Mouse (Mus musculus) hindbrain, embryonic 13.5 days (tissue): ENCODE data around the gene Myrfl. TPM values are rescaled to one million over a fixed set of nuclear protein-coding genes. Genes with fewer than 3 reads are reported as not detected.

Source experiments
- ATAC-seq: fragments of 200-750 bp; cut with Nextera tagmentation; 2 replicates; pipeline ENCODE4 v1.8.0; 2017; ENCODE audit warnings: moderate TSS enrichment; ENCODE audit not compliant: low FRiP score
- H3K27ac ChIP-seq: fragments of 300-500 bp; sonication (generic); 2 replicates; pipeline ENCODE4 v1.5.1; 2015; ENCODE audit warnings: inconsistent platforms, mild to moderate bottlenecking, moderate library complexity
- H3K27me3 ChIP-seq: fragments of 300-500 bp; sonication (generic); 2 replicates; pipeline ENCODE4 v1.6.1; 2015; ENCODE audit warnings: mild to moderate bottlenecking, inconsistent platforms
- H3K36me3 ChIP-seq: fragments of 300-500 bp; sonication (generic); 2 replicates; pipeline ENCODE4 v1.6.1; 2015; ENCODE audit warnings: mild to moderate bottlenecking, inconsistent platforms
- H3K4me1 ChIP-seq: fragments of 300-500 bp; sonication (generic); replicated peaks from 2 replicates; pipeline ENCODE4 v1.6.1; 2015; ENCODE audit warnings: inconsistent platforms
- H3K4me2 ChIP-seq: fragments of 300-500 bp; sonication (generic); 2 replicates; pipeline ENCODE4 v1.6.1; 2015; ENCODE audit warnings: inconsistent platforms, mild to moderate bottlenecking, moderate library complexity
- H3K4me3 ChIP-seq: fragments of 300-500 bp; sonication (generic); 2 replicates; pipeline ENCODE4 v1.5.1; 2015; ENCODE audit warnings: mild to moderate bottlenecking, inconsistent platforms
- H3K9ac ChIP-seq: fragments of 300-500 bp; sonication (generic); 2 replicates; pipeline ENCODE4 v1.6.1; 2015; ENCODE audit warnings: mild to moderate bottlenecking, inconsistent platforms
- H3K9me3 ChIP-seq: fragments of 300-500 bp; sonication (generic); 2 replicates; pipeline ENCODE4 v1.6.1; 2016; ENCODE audit warnings: inconsistent platforms
- WGBS: fragments of 180-500 bp; shearing (Covaris S2); methylation state at CpG from one replicate; pipeline ENCODE4 v1.1.7; 2015; 5-methylcytosine and 5-hydroxymethylcytosine counted together
- polyA plus RNA-seq: library from polyadenylated mRNA; unstranded; fragments of >200 nt; fragmentation: Nextera tagmentation; extraction: Ambion mirVana; gene quantifications from 2 replicates; pipeline ENCODE4 v1.2.1, GENCODE M21; 2015

The Myrfl gene
- polyA plus RNA-seq, 1 experiment from 2014 or later, result 0.19 TPM

GRCm38 (mm10) chr10:116766525-116766924 lies 130.2 kb downstream of the Myrfl start:
- ATAC-seq, result no peak
- Histone ChIP-seq H3K4me1 (peaks cover 11% of the 10 kb centered on the region), H3K27ac (no peak overlapping the region), H3K9ac (no peak overlapping the region), H3K4me3 (no peak overlapping the region), H3K9me3 (no peaks in the 10 kb centered on the region), H3K27me3 (no peaks in the 10 kb centered on the region), H3K36me3 (no peaks in the 10 kb centered on the region), H3K4me2 (no peak overlapping the region)
- 87% methylated on average over 6 of the region's 6 CpGs for WGBS

- Histone ChIP-seq H3K27me3 (no peaks in the 10 kb centered on the region), H3K4me3 (no peak overlapping the region), H3K9ac (no peak overlapping the region), H3K4me1 (peaks cover 15% of the 10 kb centered on the region), H3K9me3 (no peaks in the 10 kb centered on the region), H3K27ac (peak overlapping the region; percentile 30), H3K4me2 (no peak overlapping the region), H3K36me3 (no peaks in the 10 kb centered on the region)
- ATAC-seq, result no peak
- WGBS, result 56% methylated on average over 4 of the region's 4 CpGs
These were observed 135.1 kb downstream of the Myrfl start for GRCm38 (mm10) chr10:116761476-116762068.

- H3K27me3 ChIP-seq, result no peaks in the 10 kb centered on the region
- H3K27ac ChIP-seq, result peak overlapping the region; percentile 30; the same call in 1 of the 2 replicates
- H3K9me3 ChIP-seq, result no peaks in the 10 kb centered on the region
- H3K9ac ChIP-seq, result no peak overlapping the region
- no peak overlapping the region for H3K4me3 ChIP-seq
- H3K36me3 ChIP-seq, result no peaks in the 10 kb centered on the region
- 0 out of 2 replicates have a peak overlapping the region, but pooled peaks have one; percentile 4 for H3K4me2 ChIP-seq
- H3K4me1 ChIP-seq, result peaks cover 25% of the 10 kb centered on the region
- ATAC-seq, result no peak
- 75% methylated on average over 14 of the region's 14 CpGs for WGBS
These were observed 136.2 kb downstream of the Myrfl start for GRCm38 (mm10) chr10:116760561-116760960.

- H3K36me3 ChIP-seq, result no peaks in the 10 kb centered on the region
- H3K4me1 ChIP-seq, result peaks cover 30% of the 10 kb centered on the region
- 91% methylated on average over 4 of the region's 4 CpGs for WGBS
These were observed 136.9 kb downstream of the Myrfl start for GRCm38 (mm10) chr10:116759816-116760215.

GRCm38 (mm10) chr10:116755881-116756581 lies 140.7 kb downstream of the Myrfl start:
- WGBS, result 59% methylated on average over 10 of the region's 10 CpGs
- H3K4me1 ChIP-seq, result peaks cover 23% of the 10 kb centered on the region
- H3K9me3 ChIP-seq, result no peaks in the 10 kb centered on the region
- H3K4me3 ChIP-seq, result no peak overlapping the region
- no peak for ATAC-seq
- no peaks in the 10 kb centered on the region for H3K27me3 ChIP-seq
- no peaks in the 10 kb centered on the region for H3K36me3 ChIP-seq
- no peak overlapping the region for H3K4me2 ChIP-seq
- H3K9ac ChIP-seq, result no peak overlapping the region
- peak overlapping the region; percentile 52 for H3K27ac ChIP-seq

More at GRCm38 (mm10) chr10:116759816-116760215, 136.9 kb downstream of the Myrfl start:
- Histone ChIP-seq H3K9ac (no peak overlapping the region), H3K4me3 (no peak overlapping the region), H3K27me3 (no peaks in the 10 kb centered on the region), H3K27ac (no peak overlapping the region), H3K4me2 (no peak overlapping the region), H3K9me3 (no peaks in the 10 kb centered on the region)
- ATAC-seq, result no peak

- no peaks in the 10 kb centered on the region for H3K9me3 ChIP-seq
- H3K4me1 ChIP-seq, result peaks cover 16% of the 10 kb centered on the region
- no peak overlapping the region for H3K27ac ChIP-seq
- ATAC-seq, result no peak
- H3K36me3 ChIP-seq, result no peaks in the 10 kb centered on the region
- H3K9ac ChIP-seq, result no peak overlapping the region
- H3K4me2 ChIP-seq, result no peak overlapping the region
- H3K4me3 ChIP-seq, result no peak overlapping the region
- H3K27me3 ChIP-seq, result no peaks in the 10 kb centered on the region
- WGBS, result 90% methylated on average over 11 of the region's 11 CpGs
These were observed 141.8 kb downstream of the Myrfl start for GRCm38 (mm10) chr10:116754940-116755339.

GRCm38 (mm10) chr10:116750895-116751294 lies 145.8 kb downstream of the Myrfl start:
- H3K4me2 ChIP-seq, result no peak overlapping the region
- no peak overlapping the region for H3K4me3 ChIP-seq
- ATAC-seq, result no peak
- H3K36me3 ChIP-seq, result no peaks in the 10 kb centered on the region
- H3K9ac ChIP-seq, result no peak overlapping the region
- peaks cover 8% of the 10 kb centered on the region for H3K4me1 ChIP-seq
- H3K9me3 ChIP-seq, result no peaks in the 10 kb centered on the region
- H3K27me3 ChIP-seq, result no peaks in the 10 kb centered on the region
- H3K27ac ChIP-seq, result no peak overlapping the region
- WGBS, result 85% methylated on average over 14 of the region's 14 CpGs

- WGBS, result 80% methylated on average over 6 of the region's 6 CpGs
- no peak for ATAC-seq
- Histone ChIP-seq H3K9me3 (no peaks in the 10 kb centered on the region), H3K9ac (no peak overlapping the region), H3K4me1 (no peaks in the 10 kb centered on the region), H3K27ac (no peak overlapping the region), H3K4me2 (no peak overlapping the region), H3K4me3 (no peak overlapping the region), H3K27me3 (no peaks in the 10 kb centered on the region), H3K36me3 (no peaks in the 10 kb centered on the region)
These were observed 146.7 kb downstream of the Myrfl start for GRCm38 (mm10) chr10:116750062-116750461.

- H3K27me3 ChIP-seq, result no peaks in the 10 kb centered on the region
- no peak overlapping the region for H3K4me2 ChIP-seq
- H3K27ac ChIP-seq, result no peak overlapping the region
- WGBS, result 76% methylated on average over 4 of the region's 4 CpGs
- H3K9me3 ChIP-seq, result no peaks in the 10 kb centered on the region
- H3K36me3 ChIP-seq, result no peaks in the 10 kb centered on the region
- no peaks in the 10 kb centered on the region for H3K4me1 ChIP-seq
- H3K4me3 ChIP-seq, result no peak overlapping the region
- no peak overlapping the region for H3K9ac ChIP-seq
- ATAC-seq, result no peak
These were observed 148.0 kb downstream of the Myrfl start for GRCm38 (mm10) chr10:116748681-116749080.

- H3K4me3 ChIP-seq, result no peak overlapping the region
- no peaks in the 10 kb centered on the region for H3K9me3 ChIP-seq
- H3K9ac ChIP-seq, result no peak overlapping the region
- no peak for ATAC-seq
- H3K4me1 ChIP-seq, result no peaks in the 10 kb centered on the region
- no peaks in the 10 kb centered on the region for H3K27me3 ChIP-seq
- no peak overlapping the region for H3K27ac ChIP-seq
- H3K4me2 ChIP-seq, result no peak overlapping the region
- WGBS, result 68% methylated on average over 10 of the region's 10 CpGs
- H3K36me3 ChIP-seq, result no peaks in the 10 kb centered on the region
These were observed 150.3 kb downstream of the Myrfl start for GRCm38 (mm10) chr10:116746281-116747011.

GRCm38 (mm10) chr10:116742696-116743095 lies 154.0 kb downstream of the Myrfl start:
- ATAC-seq, result no peak
- WGBS, result 88% methylated on average over 2 of the region's 2 CpGs

GRCm38 (mm10) chr10:116742189-116742588 lies 154.5 kb downstream of the Myrfl start:
- H3K36me3 ChIP-seq, result no peaks in the 10 kb centered on the region
- no peaks in the 10 kb centered on the region for H3K27me3 ChIP-seq
- no peak overlapping the region for H3K4me2 ChIP-seq
- WGBS, result 93% methylated on average over 8 of the region's 8 CpGs
- H3K27ac ChIP-seq, result no peak overlapping the region
- H3K9me3 ChIP-seq, result no peaks in the 10 kb centered on the region
- no peaks in the 10 kb centered on the region for H3K4me1 ChIP-seq
- ATAC-seq, result no peak
- no peak overlapping the region for H3K9ac ChIP-seq
- no peak overlapping the region for H3K4me3 ChIP-seq

More at GRCm38 (mm10) chr10:116742696-116743095, 154.0 kb downstream of the Myrfl start:
- Histone ChIP-seq H3K4me2 (no peak overlapping the region), H3K27ac (no peak overlapping the region), H3K9ac (no peak overlapping the region), H3K27me3 (no peaks in the 10 kb centered on the region), H3K4me1 (no peaks in the 10 kb centered on the region), H3K36me3 (no peaks in the 10 kb centered on the region), H3K9me3 (no peaks in the 10 kb centered on the region), H3K4me3 (no peak overlapping the region)
